Mouse (Mus musculus): Measurements from ENCODE around the gene Ncf2.
"Not testable (repeated sequence)": the region's sequence is repeated elsewhere in the genome, so short reads cannot be mapped to it uniquely, and the experiment has no call there.

The Ncf2 gene

DNA sequence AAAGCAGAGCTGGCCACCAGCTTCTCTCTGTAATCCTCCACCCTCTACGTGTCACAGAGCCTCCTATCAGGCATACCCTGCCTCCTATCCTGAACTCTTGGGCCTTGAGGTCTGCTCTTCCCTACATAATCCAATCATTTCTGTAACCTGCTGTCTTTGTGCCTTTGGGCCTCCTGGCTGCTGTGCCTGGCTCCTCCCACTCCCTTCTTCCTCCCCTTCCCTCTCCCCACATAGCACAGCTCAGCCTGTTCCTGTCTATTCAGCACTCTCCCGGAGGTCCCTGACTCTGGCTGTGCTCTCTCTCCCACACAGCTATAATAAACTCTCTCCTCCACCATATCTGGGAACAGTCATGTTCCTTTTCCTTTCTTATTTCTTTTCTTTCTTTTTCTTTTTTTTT is at the start of gene Ncf2:
Ncf2 (plus strand) TSS at position 298 of the 400 bp plus-strand sequence.
- peak; percentile 31 for DNase-seq

DNA sequence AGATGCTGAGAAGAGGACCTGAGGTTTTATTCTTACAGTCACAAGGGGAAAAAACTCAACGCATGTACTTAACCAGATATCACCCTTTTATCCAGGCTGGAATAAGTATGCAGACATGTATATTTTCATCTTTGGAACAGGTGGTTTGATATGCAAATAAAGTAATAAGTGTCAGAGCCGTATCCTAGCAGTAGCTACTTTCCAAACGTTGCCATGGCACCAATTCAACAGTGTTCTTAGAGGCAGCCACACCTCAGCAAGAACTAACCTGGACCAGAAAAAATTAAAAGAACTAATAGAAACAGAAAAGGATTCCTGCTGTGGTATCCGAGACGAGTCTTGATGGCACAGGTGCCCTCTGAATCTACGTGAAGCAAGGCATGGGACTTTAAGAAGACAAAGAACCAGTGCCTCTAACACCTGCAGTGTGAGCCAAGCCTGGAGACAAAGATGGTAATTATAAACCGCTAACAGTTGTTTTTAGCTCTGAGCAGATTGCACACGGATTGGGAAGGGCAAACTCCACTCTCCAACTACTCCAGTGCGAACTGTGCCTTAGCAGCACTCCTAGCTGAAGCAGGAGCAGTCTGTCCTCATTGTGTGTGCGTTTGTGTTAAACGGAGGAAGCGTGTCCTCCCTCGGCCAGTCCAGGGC is 49.6 kb upstream of the Ncf2 start, which contains the start of gene Apobec4:
Apobec4 (plus strand) TSS at position 240 of the 654 bp plus-strand sequence.
- DNase-seq: no peak

DNA sequence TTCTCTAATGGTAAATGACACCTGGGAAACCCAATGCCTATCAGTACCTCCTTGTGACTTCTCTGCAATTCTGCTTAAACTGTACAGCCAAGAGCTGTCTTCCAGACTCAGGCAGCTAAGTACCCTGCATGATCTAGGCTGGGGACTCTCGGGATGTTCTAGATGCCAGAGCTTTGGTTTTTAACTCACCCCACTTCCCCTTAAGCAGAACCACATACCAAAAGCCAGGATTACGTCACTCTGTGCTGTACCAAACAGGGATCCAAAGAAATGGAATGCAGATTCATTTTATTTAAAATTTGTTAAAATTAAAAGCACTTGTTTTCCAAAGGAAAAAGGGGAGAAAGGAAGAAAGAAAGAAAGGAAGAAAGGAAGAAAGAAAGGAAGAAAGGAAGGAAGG is 38.2 kb upstream of the Ncf2 start:
- no peak for DNase-seq

DNA sequence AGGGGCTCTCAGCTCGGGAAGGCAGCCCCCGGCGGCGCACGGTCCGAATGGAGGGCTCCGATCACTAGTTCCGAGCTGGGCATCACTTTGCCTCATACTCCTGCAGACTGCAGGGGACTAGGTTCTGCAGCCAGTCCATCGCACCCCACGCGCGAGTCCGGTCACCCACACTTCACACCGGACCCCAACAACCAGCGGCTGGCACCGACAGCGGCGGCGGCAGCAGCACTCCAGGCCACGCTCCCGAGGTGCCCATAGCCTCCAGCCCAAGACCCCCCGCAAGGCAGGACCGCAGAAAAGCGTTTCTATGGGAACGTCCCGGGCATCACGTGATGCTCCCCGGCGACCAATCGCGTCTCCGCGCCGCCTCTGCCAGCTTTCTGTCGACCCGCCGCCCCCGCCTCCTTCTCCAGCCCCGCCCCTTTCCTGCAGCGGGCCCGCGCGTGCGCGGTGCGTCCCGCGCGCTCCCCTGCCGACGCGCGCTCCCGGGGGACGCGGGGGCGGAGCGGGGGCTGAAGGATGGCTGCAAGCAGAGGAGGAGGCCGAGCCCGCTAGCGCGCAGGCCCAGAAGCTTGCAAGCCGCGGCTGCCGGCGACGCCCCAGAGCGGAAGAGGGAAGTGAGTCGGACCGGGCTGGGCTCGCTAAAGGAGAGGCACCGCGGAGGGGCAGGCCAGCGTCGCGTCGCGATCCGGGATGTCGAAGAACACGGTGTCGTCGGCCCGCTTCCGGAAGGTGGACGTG is 33.8 kb upstream of the Ncf2 start, which contains the start of the genes Rgl1 and Arpc5:
Rgl1 (minus strand) TSS at position 320 of the 741 bp plus-strand sequence.
Arpc5 (plus strand) TSS at position 511 of the 741 bp plus-strand sequence.
- DNase-seq: peak; percentile 96

DNA sequence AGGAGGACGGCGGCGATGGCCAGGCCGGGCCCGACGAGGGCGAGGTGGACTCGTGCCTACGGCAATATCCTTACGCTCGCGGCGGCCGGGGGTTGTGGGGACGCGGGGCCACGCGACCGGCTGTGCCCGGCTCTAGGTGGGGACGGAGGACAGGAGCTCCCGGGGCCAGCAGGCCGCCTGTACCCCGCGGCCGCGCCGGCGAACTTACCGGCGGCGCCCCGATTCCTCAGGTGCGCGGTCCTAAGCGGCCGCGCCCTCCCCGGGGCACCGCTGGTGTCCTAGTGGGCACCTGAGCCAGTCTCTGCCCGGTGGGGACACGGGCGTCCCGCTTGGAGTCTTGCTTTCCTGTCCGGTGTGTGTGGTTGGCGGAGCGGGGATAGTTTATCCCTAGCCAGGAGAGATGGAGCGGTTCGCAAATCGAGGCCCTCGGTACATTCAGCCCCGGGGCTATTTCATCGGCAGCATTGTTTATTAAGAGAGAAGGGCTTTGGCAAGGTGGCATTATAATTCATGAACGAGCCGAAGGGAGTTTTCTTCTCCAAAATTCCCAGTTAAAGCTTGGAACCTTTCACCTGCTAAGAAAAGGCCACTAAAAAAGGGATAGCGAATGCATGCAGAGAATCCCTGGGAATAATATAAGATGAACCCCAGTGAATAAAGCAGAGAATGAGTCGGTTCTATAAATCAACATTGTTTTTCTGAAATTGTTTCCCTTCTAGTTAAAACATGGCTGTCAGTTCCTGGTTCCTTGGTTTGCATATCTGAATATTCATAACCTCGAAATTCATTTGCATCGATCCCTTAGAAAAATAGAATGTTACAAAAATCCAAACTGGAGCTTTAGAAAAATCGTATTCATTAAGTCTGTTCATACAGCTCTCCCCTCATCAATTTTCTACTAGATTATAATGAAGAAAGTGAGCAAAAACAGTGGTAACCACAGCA is 32.9 kb upstream of the Ncf2 start:
- peak; percentile 64 for DNase-seq

DNA sequence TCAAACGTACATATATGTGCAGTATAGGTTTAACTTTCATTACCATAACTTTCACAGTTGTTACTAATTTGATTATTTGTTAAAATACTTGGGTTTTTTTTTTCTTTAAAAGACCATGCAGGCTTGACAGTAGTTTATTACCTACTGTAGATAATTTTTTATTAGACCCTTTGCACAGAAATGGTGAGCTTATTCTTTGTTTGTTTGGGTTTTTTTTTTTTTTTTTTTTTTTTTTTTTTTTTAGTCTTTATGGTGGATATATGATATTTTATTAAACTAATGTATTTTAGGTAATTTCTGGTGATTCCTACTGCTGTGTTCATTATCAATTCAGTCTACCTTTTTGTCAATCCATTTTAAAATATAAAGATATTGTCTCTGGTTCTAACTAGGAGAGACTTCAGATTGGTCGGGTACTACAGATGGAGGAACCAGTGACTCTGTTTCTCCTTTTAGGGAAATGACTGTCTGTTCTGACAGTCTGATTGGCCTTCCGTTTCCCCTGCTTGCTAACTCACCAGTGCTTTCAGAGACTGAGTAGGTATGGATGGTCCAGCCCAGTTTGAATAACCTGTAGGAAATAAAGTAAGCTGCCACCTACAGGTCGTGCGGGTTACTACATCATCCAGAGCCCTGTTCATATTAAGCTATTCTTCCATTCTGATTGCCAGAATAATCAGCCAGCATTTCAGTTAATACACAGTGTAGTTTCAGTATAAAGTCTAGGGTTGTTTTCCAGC is 32.1 kb upstream of the Ncf2 start:
- DNase-seq: peak; percentile 89

DNA sequence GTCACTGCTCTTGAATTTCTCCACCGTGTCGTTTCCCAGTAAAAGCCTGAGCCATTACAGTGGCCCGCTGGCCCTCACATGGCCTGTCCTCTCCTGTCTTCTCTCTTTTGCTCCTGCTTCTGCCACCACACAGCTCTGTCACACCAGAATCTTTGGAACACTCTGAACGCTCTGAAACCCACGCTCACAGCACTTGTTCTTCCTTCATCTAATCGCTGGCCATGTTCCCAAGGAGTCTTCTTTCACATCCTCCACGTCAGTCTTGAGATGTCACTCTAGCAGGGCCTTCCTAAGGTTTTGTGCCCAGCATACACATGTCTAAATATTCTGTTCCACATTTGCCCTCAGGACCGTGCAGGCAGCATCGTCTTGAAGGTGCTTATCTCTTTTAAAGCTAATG is 29.0 kb upstream of the Ncf2 start:
- no peak for DNase-seq

DNA sequence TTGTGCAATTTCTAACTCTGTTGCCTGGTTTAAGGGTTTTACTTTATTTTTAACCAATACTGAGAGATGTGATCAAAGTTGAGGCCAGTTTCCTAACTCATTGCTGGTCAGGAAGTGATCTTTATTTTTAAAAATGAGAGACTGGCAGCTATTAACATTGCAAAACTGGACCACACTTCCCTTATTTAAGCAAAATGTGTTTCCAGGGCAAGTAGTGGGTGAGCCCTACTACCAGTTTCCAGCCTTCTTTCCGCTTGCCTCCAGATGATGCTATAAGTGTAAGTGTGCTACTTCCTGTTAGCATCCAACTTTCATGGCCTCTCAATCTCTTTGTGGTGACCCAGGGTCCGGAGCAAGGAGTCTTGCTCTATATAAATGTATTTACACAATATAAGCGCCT is 25.4 kb upstream of the Ncf2 start:
- not testable (repeated sequence) for DNase-seq

DNA sequence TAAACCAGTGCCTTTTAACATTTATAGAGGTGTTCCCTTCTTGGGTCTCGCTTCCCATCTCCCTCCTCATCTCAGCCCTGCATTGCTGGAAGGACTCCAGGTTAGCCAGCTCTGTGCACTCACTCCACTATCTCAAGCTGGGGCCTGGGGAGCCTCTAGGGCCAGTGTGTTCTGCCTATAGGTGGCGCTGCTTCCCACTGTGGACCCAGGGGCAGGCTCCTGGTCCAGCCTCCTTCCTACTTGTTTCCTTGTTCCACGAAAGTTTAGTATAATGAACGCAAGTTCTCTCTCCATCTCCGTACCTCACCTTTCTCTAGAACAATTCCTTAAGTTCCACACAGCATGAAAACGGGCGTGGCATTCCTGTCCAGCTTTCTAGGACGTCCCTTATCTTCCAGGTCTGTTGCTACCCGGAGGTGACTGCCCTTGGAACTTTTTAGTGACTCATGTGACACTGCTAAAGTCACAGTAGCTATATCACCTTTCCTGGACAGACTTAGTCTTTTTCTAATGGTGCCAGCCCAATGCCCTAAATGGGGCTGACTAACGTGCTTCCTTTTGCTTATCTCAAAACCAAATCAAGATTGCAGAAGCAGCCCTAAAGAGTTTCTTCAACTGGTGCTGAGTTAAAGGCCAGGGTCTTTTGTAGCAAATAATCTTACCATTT is 20.8 kb upstream of the Ncf2 start:
- peak; percentile 78 for DNase-seq

DNA sequence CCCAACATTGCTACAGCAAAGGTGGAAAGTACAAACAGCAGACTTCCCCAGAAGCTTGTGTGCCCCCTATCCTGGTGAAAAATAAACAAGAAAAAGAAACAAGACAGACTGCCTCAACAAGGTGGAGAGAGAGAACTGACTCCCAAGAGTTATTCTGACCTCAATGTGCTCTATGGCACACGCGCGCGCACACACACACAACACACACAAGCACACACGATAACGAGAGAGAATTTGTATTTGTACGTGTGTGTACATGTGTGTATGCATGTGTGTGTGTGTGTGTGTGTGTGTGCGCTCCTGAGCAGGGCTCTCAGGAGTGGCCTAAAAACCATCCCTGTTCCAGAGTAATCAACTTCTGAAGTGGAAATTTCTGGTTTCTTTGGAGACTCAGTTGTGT is 15.4 kb upstream of the Ncf2 start:
- no peak for DNase-seq

DNA sequence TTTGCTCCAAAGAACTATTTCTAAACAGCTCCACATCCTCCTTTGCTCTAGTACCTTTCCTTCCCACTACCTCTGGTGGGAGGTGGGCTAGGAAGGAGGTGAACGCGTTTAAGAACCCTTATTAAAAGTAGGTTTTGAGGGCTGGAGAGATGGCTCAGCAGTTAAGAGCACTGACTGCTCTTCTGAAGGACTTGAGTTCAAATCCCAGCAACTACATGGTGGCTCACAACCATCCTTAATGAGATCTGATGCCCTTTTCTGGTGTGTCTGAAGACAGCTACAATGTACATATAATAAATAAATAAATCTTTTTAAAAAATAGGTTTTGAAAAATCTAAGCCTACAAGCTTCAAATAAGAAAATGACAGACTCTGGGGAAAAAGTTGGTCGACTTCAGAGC is 14.5 kb upstream of the Ncf2 start:
- DNase-seq: not testable (repeated sequence)

DNA sequence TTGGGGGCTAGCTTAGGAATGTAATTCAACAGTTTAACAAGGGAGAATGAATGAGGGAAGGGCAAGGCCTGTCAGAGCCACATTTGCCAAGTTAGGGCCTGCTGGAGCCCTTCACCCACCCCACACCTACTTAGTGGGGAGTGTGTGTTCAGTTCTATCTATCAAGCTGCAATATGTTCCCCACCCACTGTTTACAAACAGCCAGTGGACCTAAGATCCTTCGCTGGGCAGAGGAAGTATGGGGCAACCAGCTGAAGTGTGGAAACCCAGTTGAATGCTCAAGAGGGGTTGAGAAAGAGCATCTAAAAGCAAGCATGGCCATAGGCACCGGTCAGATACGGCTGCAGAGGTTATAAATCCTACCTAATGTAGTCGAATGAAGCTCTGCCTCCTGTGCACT is 13.0 kb upstream of the Ncf2 start:
- no peak for DNase-seq

DNA sequence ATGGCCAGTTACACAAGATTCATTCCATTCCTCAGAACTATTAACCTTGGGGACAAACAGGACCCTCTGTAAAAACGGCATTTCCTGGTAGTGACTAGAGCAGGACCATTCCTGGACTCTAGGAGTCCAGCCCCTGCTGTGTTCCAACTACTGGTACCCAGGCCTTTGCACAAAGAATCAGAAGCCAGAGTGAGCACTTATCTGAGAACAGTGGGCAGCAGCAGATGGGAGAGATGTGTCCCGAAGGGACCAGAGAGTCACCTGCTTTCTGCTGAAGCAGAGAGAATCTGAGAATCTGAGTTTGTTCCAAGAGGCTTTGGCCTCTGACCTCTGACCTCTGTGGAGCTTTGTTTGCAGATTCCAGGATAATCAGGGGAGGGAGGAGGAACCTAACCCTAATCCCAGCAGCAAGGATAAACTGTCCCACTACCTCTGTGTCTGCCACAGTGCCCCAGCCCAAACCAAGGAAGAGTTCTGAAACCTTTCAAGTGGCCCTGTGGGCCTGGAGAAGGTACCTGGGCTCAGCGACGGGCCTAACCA is 11.8 kb upstream of the Ncf2 start:
- DNase-seq: no peak

DNA sequence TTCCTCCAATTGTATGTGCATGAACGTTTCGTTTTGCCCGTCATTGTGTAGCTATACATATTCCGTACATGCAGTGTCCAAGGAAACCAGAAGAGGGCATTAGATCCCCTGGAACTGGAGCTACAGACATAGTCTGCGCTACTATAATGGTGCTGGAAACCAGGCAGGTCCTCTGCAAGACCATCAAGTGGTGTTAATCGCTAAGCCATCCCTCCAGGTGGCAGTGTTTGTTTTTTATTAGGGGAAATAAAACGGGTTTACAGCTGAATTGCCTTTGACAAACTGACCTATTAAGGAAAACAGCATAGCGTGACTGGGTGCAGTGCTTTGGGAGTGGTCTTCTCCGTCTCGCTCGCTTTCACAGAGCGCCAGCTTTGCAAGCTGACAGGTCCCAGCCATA is 9.7 kb upstream of the Ncf2 start:
- DNase-seq: peak; percentile 29

DNA sequence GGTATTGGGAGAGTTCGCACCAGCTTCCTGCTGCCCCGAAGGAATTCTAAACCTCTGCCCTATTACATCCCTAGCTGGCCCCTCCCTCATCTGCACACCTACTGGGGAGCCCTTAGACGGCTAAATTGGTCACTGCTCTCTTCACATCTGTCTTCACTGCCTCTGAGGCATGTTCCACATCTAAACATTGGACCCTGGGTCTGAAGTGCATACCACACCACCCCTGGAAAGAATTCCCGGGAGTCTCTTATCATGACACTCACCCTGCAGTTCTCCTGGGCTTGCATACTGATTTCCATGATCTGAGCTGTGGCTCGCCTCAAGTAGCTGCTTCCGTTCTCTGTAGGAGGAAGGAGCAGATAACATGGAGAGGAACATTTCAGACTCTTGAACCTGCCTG is 9.2 kb upstream of the Ncf2 start:
- no peak for DNase-seq

DNA sequence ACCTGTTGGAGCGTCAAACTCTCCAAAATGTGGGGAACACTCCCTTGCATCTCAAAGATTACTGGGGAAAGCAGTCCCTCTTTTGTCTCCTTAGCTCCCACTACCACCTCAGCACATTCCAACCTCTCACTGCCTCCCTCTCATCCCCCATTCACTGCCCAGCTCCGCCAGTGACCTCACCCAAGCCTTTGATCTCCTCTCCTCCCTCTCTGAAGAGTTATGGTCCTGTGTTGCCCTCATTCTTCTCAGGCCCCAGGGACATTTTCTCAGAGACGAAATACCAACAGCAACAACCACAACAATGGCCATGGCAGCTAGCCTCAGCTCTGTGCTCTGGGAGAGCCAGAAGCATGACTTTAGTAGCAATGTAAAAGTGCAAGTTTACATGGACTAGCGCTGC is 8.7 kb upstream of the Ncf2 start:
- DNase-seq: no peak

DNA sequence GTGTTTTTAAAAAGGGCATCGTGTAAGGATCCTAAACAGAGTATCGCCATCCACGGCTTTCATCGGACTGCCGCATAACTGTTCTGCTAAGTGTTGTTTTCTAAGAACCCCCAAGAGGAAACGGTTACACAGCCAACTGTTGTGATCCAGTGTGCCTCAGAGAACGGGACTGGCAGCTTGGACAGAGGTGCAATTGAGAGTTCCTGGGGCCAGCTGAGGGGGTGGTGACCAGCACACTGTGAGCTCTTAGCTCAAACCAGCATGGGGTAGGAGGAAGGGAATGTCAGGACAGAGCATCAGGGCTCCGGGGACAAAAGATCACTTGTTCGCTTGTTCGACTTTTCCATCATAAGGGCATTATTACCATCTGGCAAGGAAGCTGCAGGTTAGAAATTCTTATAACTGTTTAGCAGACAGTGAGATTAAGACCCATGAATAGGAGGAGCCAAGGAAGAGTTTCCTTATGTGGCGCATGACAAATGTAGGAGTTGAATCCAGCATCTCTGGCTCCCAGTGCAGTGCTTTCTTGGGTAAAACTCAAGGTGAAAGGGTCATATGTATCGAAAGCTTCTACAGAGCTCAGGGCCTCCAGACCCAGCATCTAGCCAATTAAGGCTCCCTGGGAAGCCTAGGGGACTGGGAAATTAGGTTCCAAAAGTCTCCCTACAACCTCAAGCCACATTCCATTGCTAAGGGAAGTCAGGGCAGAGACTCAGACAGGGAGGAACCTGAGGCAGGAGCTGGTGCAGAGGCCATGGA is 7.1 kb upstream of the Ncf2 start:
- no peak for DNase-seq

DNA sequence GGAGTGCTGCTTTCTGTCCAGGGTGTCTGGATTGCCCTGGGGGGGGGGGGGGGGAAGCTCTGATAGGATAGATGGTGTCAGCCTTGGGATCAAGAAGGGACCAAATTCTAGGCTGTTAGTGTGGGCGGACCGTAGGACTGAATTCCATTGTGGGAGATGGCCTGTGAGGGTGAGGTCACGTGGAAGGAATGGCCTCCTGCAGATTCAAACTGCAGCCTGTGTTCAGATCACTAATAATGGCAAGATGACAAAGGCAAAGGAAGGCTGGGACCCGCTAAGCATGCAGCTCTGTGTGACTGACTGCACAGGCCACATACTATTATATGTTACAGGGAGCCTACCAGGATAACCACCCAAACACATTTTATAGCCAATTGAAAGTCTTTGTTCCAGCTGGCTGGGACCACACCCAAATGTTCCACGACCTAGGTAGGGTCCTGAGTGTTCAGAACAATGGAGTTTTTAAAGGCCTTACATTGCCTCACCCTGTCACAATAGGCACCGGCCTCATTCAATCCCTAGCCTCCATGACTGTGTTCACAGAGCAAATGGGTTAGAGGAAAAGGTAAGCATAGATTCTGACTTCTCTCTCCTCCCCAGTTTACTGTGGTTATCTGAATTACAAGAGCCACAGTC is 6.4 kb upstream of the Ncf2 start:
- DNase-seq: no peak

DNA sequence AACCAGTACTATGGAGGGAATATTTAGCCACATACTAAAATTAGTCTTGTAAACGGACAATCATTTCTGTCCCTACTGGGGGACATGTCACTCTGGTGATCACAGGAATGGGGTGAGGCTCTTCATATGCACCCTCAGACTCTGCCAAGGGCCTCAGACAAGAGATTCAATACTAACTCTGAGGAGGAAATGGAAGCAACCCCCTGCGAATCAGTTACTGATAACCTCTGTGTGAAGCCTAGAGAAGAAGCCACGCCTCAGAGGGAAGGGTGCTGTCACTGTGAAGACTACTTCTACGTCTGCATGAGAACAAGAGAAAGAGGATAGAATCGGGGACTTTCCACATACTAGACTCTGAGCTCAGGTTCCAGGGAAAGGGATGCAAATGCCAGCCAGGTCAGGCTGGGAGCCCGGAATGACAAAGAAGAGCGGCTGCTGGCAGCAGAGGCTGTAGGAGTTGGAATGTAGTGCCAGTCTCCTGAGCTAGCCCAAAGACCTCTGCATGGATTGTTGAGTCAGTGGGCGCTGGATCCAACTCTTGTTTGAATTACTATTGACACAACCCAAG is 4.2 kb upstream of the Ncf2 start:
- DNase-seq: no peak

DNA sequence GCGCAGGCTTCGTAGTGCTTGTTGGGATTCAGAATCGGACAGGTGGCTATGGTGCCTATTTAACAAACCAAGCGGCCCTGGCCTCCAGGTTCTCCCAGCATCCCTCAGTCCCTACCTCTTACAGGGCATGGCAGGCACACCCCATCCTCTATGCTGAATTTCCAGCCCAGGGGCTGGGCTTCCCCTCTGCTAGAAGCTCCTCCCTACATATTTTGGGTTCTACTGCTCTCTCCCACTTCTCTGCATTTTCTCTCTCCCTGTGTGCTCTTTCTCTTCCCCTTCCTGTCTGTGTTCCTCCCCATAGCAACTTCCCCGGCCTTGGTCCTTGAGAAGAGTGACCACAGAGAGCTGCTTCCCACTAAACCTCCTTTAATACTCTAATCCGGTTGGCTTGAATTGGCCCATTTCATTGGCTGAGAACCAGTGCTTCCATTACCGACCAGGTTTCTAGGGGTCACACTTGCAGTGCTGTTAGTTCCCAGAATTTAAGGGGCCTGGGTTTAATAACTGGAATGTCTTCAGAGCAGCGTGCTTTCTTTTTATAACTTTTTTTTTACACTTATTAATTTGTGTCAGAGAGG is 3.2 kb upstream of the Ncf2 start:
- no peak for DNase-seq

Measured in liver (tissue).